Mouse (Mus musculus) left cerebral cortex, adult 2 months (tissue): ENCODE measurements around the gene Mapk7. TPM values are rescaled to one million over a fixed set of nuclear protein-coding genes. Genes with fewer than 3 reads are reported as not detected.

ENCODE experiments used
- DNase-seq, 2 experiments: peaks; one replicate each; pipeline ENCODE4 v3.0.0; 2021 to 2022; ENCODE audit warnings: low spot score in 2 of 2, mixed read lengths in 1 of 2; ENCODE audit errors: extremely low spot score in 1 of 2
- H3K27ac ChIP-seq: fragments of 200-600 bp; 2 replicates; pipeline ENCODE4 v1.8.1; 2022
- H3K4me3 ChIP-seq: fragments of 200-600 bp; 2 replicates; pipeline ENCODE4 v1.8.1; 2022
- CTCF ChIP-seq: fragments of 200-600 bp; IDR thresholded peaks from 2 replicates; pipeline ENCODE4 v1.8.1; 2022; ENCODE audit warnings: antibody characterized with exemption, mild to moderate bottlenecking, moderate library complexity
- intact Hi-C: fragments of 180-260 bp; cut with DNase I; formaldehyde crosslinking; loops from one replicate; pipeline ENCODE4 v1.15.1; 2025
- total RNA-seq, 2 experiments: library from RNA; stranded (reverse); gene quantifications; 2 replicates each; pipeline ENCODE4 v1.2.3; 2021

The Mapk7 gene
- total RNA-seq, 2 experiments from 2014 or later, result 19.8 to 20.3 TPM

DNA sequence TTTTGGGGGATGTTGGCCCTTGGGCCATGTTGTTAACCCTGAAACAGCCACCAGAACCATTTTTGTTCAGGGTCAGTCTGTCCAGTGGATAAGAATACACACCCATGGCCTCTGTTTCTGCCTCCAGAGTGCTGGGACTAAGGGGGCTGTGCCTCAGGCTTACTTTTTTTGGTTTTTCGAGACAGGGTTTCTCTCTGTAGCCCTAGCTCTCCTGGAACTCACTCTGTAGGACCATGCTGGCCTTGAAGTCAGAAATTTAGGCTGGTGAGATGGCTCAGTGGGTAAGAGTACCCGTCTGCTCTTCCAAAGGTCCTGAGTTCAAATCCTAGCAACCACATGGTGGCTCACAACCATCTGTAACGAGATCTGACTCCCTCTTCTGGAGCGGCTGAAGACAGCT is 15.4 kb downstream of the Mapk7 start:
- no peak for TF ChIP-seq CTCF
- no peak for DNase-seq
- no peak overlapping the region for H3K4me3 ChIP-seq
- intact Hi-C loops, result no loop called here
- H3K27ac ChIP-seq, result no peak overlapping the region

- intact Hi-C loops, result no loop called here
- H3K4me3 ChIP-seq, result peak overlapping the region; percentile 38
- peak overlapping the region; percentile 65 for H3K27ac ChIP-seq
- no peak for DNase-seq
- no peak for TF ChIP-seq CTCF
Observed at GRCm38 (mm10) chr11:61477566-61478508, 16.4 kb downstream of the Mapk7 start.

DNA sequence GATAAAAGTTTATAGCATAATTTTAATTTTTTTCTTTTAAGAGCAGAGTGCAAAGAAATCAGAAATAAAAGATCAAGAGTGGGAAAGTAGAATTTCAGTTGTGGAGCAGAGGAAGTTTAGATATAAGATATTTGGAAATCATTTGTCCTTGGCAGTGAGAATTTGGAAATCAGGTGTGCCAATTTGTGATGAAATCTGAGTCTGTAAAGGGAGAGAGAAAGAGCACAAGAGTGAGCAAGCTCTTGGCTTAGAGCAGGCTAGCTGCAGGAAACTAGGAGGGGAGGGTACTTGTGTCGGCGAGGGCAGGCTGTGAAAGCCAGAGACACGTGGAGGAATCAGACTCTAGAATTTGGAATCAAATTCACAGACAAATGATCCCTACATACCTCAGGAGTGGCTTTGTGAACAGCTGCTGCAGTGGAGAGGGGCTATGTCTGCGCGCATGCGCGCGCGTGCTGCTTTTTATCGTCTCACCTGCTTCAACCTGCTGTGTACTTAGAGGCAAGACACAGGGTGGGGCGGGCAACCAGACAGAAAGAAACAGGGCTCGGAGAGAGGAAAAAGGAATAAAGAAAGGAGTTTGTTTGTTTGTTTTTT is 17.3 kb downstream of the Mapk7 start:
- DNase-seq, result peak in 1 of 2 experiments; percentile 38
- intact Hi-C loops, result no loop called here
- no peak for TF ChIP-seq CTCF

GRCm38 (mm10) chr11:61473630-61474029 is 20.6 kb downstream of the Mapk7 start:
- intact Hi-C loops, result no loop called here

More for the DNA sequence above, 17.3 kb downstream of the Mapk7 start:
- Histone ChIP-seq H3K4me3 (peak overlapping the region; percentile 38), H3K27ac (peak overlapping the region; percentile 65)

GRCm38 (mm10) chr11:61470880-61471279 is 23.3 kb downstream of the Mapk7 start:
- intact Hi-C loops, result no loop called here
- DNase-seq, result no peak
- H3K27ac ChIP-seq, result no peak overlapping the region
- no peak overlapping the region for H3K4me3 ChIP-seq
- TF ChIP-seq CTCF, result no peak

More at GRCm38 (mm10) chr11:61473630-61474029, 20.6 kb downstream of the Mapk7 start:
- no peak for TF ChIP-seq CTCF
- Histone ChIP-seq H3K4me3 (no peak overlapping the region), H3K27ac (no peak overlapping the region)
- no peak for DNase-seq

DNA sequence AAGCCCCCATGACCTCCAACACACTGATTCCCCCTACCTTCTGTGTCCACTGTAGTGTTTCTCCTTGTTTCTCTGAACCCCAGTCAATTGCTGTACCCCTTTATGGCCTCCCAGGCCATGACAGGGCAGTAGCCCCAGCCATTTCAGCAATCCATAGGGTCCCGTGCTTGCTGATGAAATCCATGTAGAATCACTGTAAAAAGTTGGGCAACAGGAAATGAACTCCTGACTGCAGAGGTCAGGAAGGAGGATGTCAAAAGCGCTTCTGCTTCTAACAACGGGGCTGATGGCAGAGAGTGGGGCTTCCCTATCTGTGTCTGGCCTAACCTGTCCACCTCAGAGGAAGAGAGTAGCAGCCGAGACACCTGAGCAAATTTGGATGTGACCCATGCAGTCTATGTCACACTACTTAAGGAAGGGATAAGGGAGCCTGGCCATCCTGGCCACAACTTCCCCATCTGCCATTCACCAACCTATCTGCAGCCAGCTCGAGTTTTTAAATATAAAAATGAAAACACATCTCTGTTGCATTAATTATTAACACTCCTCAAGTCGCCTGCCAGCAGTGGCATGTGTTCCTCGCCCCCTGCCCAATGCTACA is 24.8 kb downstream of the Mapk7 start:
- Histone ChIP-seq H3K4me3 (no peak overlapping the region), H3K27ac (no peak overlapping the region)
- TF ChIP-seq CTCF, result no peak
- no peak for DNase-seq
- intact Hi-C loops, result no loop called here

DNA sequence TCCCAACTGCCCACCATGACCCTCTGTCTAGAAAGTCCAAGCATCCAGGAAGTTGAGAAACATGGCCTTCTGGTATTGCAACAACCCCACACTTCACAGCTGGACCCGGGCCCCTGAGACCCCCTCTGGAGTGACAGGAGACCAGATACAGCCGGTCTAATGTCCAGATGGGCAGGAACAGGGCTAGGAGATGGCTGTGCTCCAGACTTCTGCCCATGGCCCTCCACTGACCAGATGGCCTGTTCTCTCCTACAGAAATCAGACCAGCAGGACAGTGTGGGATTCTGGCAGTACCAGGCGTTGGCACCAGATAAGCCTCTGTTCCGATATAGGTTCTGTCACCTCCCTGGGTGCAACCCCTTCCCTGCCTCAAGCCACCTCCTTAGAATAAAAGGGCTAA is 25.7 kb downstream of the Mapk7 start:
- intact Hi-C loops, result no loop called here
- TF ChIP-seq CTCF, result no peak
- Histone ChIP-seq H3K4me3 (no peak overlapping the region), H3K27ac (no peak overlapping the region)
- DNase-seq, result no peak

GRCm38 (mm10) chr11:61465422-61465821 is 28.8 kb downstream of the Mapk7 start:
- no peak for TF ChIP-seq CTCF
- H3K27ac ChIP-seq, result no peak overlapping the region
- no peak overlapping the region for H3K4me3 ChIP-seq
- intact Hi-C loops, result no loop called here
- no peak for DNase-seq

- Histone ChIP-seq H3K4me3 (no peak overlapping the region), H3K27ac (no peak overlapping the region)
- no peak for TF ChIP-seq CTCF
- intact Hi-C loops, result no loop called here
- no peak for DNase-seq
Observed at GRCm38 (mm10) chr11:61464071-61464470, 30.1 kb downstream of the Mapk7 start.

DNA sequence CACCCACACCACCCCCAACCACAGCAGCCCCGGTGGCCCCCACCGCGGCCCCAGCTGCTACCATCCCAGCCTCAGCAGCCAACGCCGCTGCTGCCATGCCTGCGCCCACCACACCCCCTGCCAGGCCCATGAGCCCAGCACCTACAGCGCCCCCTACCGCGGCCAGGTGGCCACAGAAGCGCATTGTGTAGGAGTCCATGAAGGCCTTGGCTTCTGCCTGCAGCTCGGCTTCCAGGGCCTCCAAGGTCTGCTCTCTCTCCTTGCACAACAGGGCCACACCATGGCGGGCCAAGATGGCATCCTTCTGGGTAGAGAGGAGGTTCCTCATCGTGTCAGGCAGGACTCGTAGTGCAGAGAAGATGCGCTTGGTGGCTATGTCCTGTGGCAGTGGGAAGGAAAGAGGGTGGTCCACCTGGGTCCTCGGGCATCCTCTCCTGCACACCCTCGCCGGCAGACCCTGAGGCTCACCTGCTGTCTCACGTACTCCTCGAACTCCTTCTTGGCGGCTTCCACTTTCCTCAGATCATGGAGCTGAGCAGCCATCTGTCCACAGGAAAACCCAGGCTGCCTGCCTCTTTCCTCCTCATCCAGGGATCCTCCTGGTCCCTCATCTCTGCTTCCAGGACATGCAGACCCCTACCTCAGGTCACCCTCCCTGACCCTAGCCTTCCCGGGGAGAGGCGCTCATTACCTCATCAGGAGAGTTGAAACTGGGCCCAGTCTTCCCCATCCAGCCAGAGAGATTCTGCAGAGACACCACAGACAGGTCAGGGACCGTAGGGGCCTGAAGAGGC is 44.5 kb downstream of the Mapk7 start:
- peak; percentile 34 to 50 for DNase-seq
- Histone ChIP-seq H3K4me3 (peak overlapping the region; percentile 71; the same call in 1 of the 2 replicates), H3K27ac (peak overlapping the region; percentile 57)
- peak; percentile 50 for TF ChIP-seq CTCF
- intact Hi-C loops, result no loop called here

- TF ChIP-seq CTCF, result no peak
- intact Hi-C loops, result no loop called here
- H3K27ac ChIP-seq, result peak overlapping the region; percentile 57
- H3K4me3 ChIP-seq, result no peak overlapping the region; the same call in 1 of the 2 replicates
- no peak for DNase-seq
Observed at GRCm38 (mm10) chr11:61448599-61449225, 45.5 kb downstream of the Mapk7 start.
